Mouse (Mus musculus): ENCODE data around the gene Dnase1l2. TPM values are rescaled to one million over a fixed set of nuclear protein-coding genes. Genes with fewer than 3 reads are reported as not detected.

Dnase1l2 gene
- polyA plus RNA-seq, 1 experiment from 2014 or later = 1.6 TPM

- H3K4me3 ChIP-seq (ENCODE audit: low read depth, low read length) = peak overlapping the region; percentile 76
- WGBS (ENCODE audit: insufficient replicate concordance) = 0% methylated on average over 21 of the region's 21 CpGs
- H3K27me3 ChIP-seq (ENCODE audit: control insufficient read depth, insufficient read depth, low read length) = no peaks in the 10 kb centered on the region
- no peaks in the 10 kb centered on the region for H3K9me3 ChIP-seq (replicated peaks; ENCODE audit: control insufficient read depth, low read length)
- ATAC-seq (replicated peaks; ENCODE audit: insufficient number of reproducible peaks, low FRiP score, low TSS enrichment) = peak; percentile 0; the same call in 1 of the 2 replicates
- H3K4me1 ChIP-seq (ENCODE audit: control insufficient read depth, insufficient read depth, low read length) = peaks cover 11% of the 10 kb centered on the region; the same call in 1 of the 2 replicates
- peaks cover 25% of the 10 kb centered on the region for H3K36me3 ChIP-seq (ENCODE audit: control insufficient read depth, insufficient read depth, low read length)
- H3K9ac ChIP-seq (ENCODE audit: low read depth, low read length) = peak overlapping the region; percentile 85
- H3K4me2 ChIP-seq = peak overlapping the region; percentile 86
- peak overlapping the region; percentile 96 for H3K27ac ChIP-seq (ENCODE audit: low read depth, low read length)
These were observed 27.9 kb downstream of the Dnase1l2 start for GRCm38 (mm10) chr17:24415011-24415410.

DNA sequence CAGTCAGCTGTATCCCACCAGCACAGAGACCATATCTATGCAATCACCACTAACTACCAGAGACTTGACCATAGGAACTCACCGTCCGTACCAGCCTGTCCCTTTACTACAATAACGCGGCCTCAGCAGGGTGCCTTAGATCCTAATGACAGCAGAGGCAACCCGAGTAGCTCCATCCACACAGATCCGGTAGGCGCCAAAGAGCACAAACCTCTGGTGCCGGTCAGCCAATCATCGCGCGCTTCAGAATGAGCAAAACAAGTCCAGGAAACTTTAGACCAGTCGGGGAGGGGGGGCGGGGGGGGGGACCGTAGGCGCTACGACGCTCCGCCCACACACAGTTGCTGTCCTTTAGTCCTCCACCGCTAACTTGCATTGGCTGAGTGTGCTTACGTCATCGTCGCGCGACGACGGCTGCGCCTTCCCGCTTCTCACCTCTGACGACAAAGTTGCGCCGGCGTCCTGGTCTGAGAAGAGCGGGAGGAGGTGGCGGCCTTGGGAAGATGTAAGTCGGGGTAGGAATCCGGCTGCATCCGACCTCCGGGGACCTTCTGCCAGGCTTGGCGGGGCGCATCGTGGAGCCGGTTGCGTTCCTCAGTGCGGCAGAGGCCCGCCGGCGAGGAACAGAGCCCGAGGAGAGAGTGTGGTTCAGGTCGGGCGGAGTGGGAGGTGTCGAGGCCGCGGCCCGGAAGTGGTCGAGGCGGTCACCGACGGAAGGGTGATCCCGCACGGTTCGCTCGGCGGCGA lies 28.5 kb downstream of the Dnase1l2 start, which contains the start of gene Rnps1:
TSS of gene Rnps1 (plus strand) at position 336 of the 747 bp plus-strand sequence.
- Histone ChIP-seq H3K27me3 (ENCODE audit: control insufficient read depth, insufficient read depth, low read length) (no peaks in the 10 kb centered on the region), H3K9me3 (replicated peaks; ENCODE audit: control insufficient read depth, low read length) (no peaks in the 10 kb centered on the region), H3K4me2 (peak within 1 kb of the TSS; percentile 86), H3K4me3 (ENCODE audit: low read depth, low read length) (peak within 1 kb of the TSS; percentile 76), H3K36me3 (ENCODE audit: control insufficient read depth, insufficient read depth, low read length) (peaks cover 20% of the 10 kb centered on the region), H3K27ac (ENCODE audit: low read depth, low read length) (peak within 1 kb of the TSS; percentile 96), H3K9ac (ENCODE audit: low read depth, low read length) (peak within 1 kb of the TSS; percentile 85), H3K4me1 (ENCODE audit: control insufficient read depth, insufficient read depth, low read length) (peaks cover 11% of the 10 kb centered on the region; the same call in 1 of the 2 replicates)
- under 1% methylated on average over 64 of the region's 64 CpGs for WGBS (ENCODE audit: insufficient replicate concordance)
- ATAC-seq (replicated peaks; ENCODE audit: insufficient number of reproducible peaks, low FRiP score, low TSS enrichment) = peak; percentile 93

- WGBS (ENCODE audit: insufficient replicate concordance) = 31% methylated on average over 22 of the region's 22 CpGs
- H3K9ac ChIP-seq (ENCODE audit: low read depth, low read length) = peak overlapping the region; percentile 83
- peak overlapping the region; percentile 86 for H3K4me2 ChIP-seq
- H3K4me1 ChIP-seq (ENCODE audit: control insufficient read depth, insufficient read depth, low read length) = peaks cover 11% of the 10 kb centered on the region; the same call in 1 of the 2 replicates
- H3K4me3 ChIP-seq (ENCODE audit: low read depth, low read length) = peak overlapping the region; percentile 76
- no peak for ATAC-seq (replicated peaks; ENCODE audit: insufficient number of reproducible peaks, low FRiP score, low TSS enrichment)
- peaks cover 14% of the 10 kb centered on the region for H3K36me3 ChIP-seq (ENCODE audit: control insufficient read depth, insufficient read depth, low read length)
- H3K27ac ChIP-seq (ENCODE audit: low read depth, low read length) = peak overlapping the region; percentile 96
- H3K9me3 ChIP-seq (replicated peaks; ENCODE audit: control insufficient read depth, low read length) = no peaks in the 10 kb centered on the region
- no peaks in the 10 kb centered on the region for H3K27me3 ChIP-seq (ENCODE audit: control insufficient read depth, insufficient read depth, low read length)
These were observed 29.2 kb downstream of the Dnase1l2 start for GRCm38 (mm10) chr17:24413557-24414211.

DNA sequence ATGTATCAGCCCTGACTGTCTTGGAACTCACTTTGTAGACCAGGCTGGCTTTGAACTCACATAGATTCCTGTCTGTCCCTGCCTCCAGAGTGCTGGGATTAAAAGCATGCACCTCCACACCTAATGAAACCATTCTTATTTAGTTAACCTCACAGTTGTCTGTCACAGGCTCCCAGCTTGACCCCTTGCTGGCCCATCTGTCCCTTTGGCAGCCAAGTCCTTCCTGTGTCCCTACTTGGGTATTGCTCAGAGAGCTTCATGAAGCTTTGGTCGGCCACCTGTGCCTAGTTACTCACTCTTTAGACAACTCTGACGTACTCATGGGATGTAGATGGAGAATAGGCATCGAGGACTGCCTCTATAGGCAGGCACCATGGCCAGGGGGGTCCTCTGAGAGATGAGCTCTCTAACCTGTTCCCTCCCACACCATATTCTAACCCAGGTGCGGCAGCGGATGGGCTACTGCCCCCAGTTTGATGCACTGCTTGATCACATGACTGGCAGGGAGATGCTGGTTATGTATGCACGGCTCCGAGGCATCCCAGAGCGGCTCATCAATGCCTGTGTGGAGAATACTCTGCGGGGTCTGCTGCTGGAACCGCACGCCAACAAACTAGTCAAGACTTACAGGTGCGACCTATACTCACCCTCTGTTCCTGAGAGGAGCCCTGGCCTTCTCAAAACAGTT lies 35.6 kb downstream of the Dnase1l2 start:
- no peak for ATAC-seq (replicated peaks; ENCODE audit: insufficient number of reproducible peaks, low FRiP score, low TSS enrichment)
- Histone ChIP-seq H3K9ac (ENCODE audit: low read depth, low read length) (no peak overlapping the region), H3K4me2 (no peak overlapping the region), H3K4me3 (ENCODE audit: low read depth, low read length) (no peak overlapping the region), H3K36me3 (ENCODE audit: control insufficient read depth, insufficient read depth, low read length) (peaks cover 18% of the 10 kb centered on the region), H3K27ac (ENCODE audit: low read depth, low read length) (no peak overlapping the region), H3K27me3 (ENCODE audit: control insufficient read depth, insufficient read depth, low read length) (no peaks in the 10 kb centered on the region), H3K4me1 (ENCODE audit: control insufficient read depth, insufficient read depth, low read length) (no peaks in the 10 kb centered on the region), H3K9me3 (replicated peaks; ENCODE audit: control insufficient read depth, low read length) (no peaks in the 10 kb centered on the region)
- WGBS (ENCODE audit: insufficient replicate concordance) = 80% methylated on average over 12 of the region's 12 CpGs

DNA sequence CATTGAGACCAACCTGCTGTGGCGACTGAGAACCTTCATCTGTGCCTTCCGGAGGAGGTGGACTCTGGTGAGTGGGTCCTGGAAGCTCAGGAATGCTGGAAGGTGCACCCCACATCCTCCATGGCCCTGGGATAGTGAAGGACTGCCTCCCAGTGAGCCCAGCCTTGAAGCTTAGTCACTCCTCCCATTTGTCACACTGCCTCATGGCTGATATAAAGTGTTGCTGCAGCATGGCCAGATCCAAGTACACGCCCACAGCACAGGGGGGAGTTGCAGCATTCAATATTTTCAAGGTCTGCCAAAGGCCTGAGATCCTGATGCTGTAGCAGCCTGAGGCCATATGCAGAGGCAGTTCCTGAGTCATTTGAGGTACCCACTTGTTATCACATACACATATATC lies 40.5 kb downstream of the Dnase1l2 start:
- WGBS (ENCODE audit: insufficient replicate concordance) = 63% methylated on average over 3 of the region's 3 CpGs
- Histone ChIP-seq H3K4me1 (ENCODE audit: control insufficient read depth, insufficient read depth, low read length) (no peaks in the 10 kb centered on the region), H3K27ac (ENCODE audit: low read depth, low read length) (no peak overlapping the region), H3K9me3 (replicated peaks; ENCODE audit: control insufficient read depth, low read length) (no peaks in the 10 kb centered on the region), H3K27me3 (ENCODE audit: control insufficient read depth, insufficient read depth, low read length) (no peaks in the 10 kb centered on the region), H3K4me2 (no peak overlapping the region), H3K36me3 (ENCODE audit: control insufficient read depth, insufficient read depth, low read length) (peaks cover 7% of the 10 kb centered on the region), H3K9ac (ENCODE audit: low read depth, low read length) (no peak overlapping the region), H3K4me3 (ENCODE audit: low read depth, low read length) (no peak overlapping the region)
- ATAC-seq (replicated peaks; ENCODE audit: insufficient number of reproducible peaks, low FRiP score, low TSS enrichment) = no peak

- Histone ChIP-seq H3K9ac (ENCODE audit: low read depth, low read length) (no peak overlapping the region), H3K4me2 (no peak overlapping the region), H3K9me3 (replicated peaks; ENCODE audit: control insufficient read depth, low read length) (no peaks in the 10 kb centered on the region), H3K36me3 (ENCODE audit: control insufficient read depth, insufficient read depth, low read length) (no peaks in the 10 kb centered on the region), H3K4me3 (ENCODE audit: low read depth, low read length) (no peak overlapping the region), H3K27me3 (ENCODE audit: control insufficient read depth, insufficient read depth, low read length) (no peaks in the 10 kb centered on the region), H3K4me1 (ENCODE audit: control insufficient read depth, insufficient read depth, low read length) (no peaks in the 10 kb centered on the region), H3K27ac (ENCODE audit: low read depth, low read length) (no peak overlapping the region)
- ATAC-seq (replicated peaks; ENCODE audit: insufficient number of reproducible peaks, low FRiP score, low TSS enrichment) = no peak
- 86% methylated on average over 7 of the region's 7 CpGs for WGBS (ENCODE audit: insufficient replicate concordance)
These were observed 48.4 kb downstream of the Dnase1l2 start for GRCm38 (mm10) chr17:24394456-24394855.

GRCm38 (mm10) chr17:24393527-24393926 lies 49.4 kb downstream of the Dnase1l2 start:
- Histone ChIP-seq H3K36me3 (ENCODE audit: control insufficient read depth, insufficient read depth, low read length) (no peaks in the 10 kb centered on the region), H3K4me1 (ENCODE audit: control insufficient read depth, insufficient read depth, low read length) (no peaks in the 10 kb centered on the region), H3K9me3 (replicated peaks; ENCODE audit: control insufficient read depth, low read length) (no peaks in the 10 kb centered on the region), H3K4me3 (ENCODE audit: low read depth, low read length) (no peak overlapping the region), H3K9ac (ENCODE audit: low read depth, low read length) (no peak overlapping the region), H3K27ac (ENCODE audit: low read depth, low read length) (no peak overlapping the region), H3K4me2 (no peak overlapping the region), H3K27me3 (ENCODE audit: control insufficient read depth, insufficient read depth, low read length) (no peaks in the 10 kb centered on the region)
- 27% methylated on average over 4 of the region's 4 CpGs for WGBS (ENCODE audit: insufficient replicate concordance)
- ATAC-seq (replicated peaks; ENCODE audit: insufficient number of reproducible peaks, low FRiP score, low TSS enrichment) = no peak

- no peak for ATAC-seq (replicated peaks; ENCODE audit: insufficient number of reproducible peaks, low FRiP score, low TSS enrichment)
- Histone ChIP-seq H3K4me1 (ENCODE audit: control insufficient read depth, insufficient read depth, low read length) (no peaks in the 10 kb centered on the region), H3K9me3 (replicated peaks; ENCODE audit: control insufficient read depth, low read length) (no peaks in the 10 kb centered on the region), H3K27me3 (ENCODE audit: control insufficient read depth, insufficient read depth, low read length) (no peaks in the 10 kb centered on the region), H3K4me3 (ENCODE audit: low read depth, low read length) (no peak overlapping the region), H3K9ac (ENCODE audit: low read depth, low read length) (no peak overlapping the region), H3K4me2 (no peak overlapping the region), H3K27ac (ENCODE audit: low read depth, low read length) (no peak overlapping the region), H3K36me3 (ENCODE audit: control insufficient read depth, insufficient read depth, low read length) (no peaks in the 10 kb centered on the region)
- WGBS (ENCODE audit: insufficient replicate concordance) = 59% methylated on average over 8 of the region's 8 CpGs
These were observed 51.8 kb downstream of the Dnase1l2 start for GRCm38 (mm10) chr17:24391149-24391548.

All from heart, embryonic 11.5 days (tissue).